Mouse (Mus musculus) cerebellum, postnatal 10 days (tissue): Measurements from ENCODE around the gene Cmbl.
"Not testable (repeated sequence)": the region's sequence is repeated elsewhere in the genome, so short reads cannot be mapped to it uniquely, and the experiment has no call there.

ENCODE experiments used
- DNase-seq, 2 experiments: peaks; one replicate each; pipeline ENCODE4 v3.0.0; 2021; ENCODE audit warnings: mixed read lengths in 2 of 2

Gene Cmbl

GRCm38 (mm10) chr15:31542013-31542958, 22.9 kb upstream of the Cmbl start:
- no peak for DNase-seq

DNA sequence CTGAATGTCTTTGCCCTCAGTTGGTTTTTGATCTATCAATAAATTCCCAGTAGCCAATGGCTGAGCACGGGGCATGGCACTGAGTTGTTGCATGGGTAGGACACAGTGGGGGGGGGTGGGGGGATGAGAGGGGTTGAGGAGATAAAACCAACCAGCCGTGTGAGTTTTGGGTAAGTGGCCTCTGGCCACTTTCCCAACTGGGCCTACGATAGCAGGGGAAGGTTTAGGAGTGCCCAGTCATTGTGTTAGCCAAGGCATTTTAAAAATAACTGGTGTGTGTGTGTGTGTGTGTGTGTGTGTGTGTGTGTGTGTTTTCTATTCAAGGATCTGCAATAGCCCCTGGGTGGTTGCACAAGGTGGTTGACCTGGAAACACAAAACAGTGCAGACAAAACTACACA, 21.9 kb upstream of the Cmbl start:
- DNase-seq: no peak

GRCm38 (mm10) chr15:31545058-31545457, 20.1 kb upstream of the Cmbl start:
- no peak for DNase-seq

DNA sequence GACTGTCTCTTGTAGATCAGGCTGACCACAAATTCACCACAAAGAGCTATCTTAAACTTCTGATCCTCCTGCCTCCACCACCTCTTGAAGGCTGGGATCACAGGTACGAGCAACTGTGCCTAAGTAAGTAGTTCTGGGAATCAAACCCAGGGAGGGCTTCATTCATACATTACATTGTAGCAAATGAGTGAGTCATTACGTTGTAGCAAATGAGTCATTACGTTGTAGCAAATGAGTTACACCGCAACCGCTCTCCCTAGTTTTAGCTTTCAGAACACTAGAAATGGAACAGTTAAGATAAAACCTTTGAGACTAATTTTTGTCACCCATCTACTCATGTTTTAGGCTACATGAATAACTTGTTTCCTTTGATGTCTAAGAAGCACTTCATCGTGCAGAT, 18.9 kb upstream of the Cmbl start:
- DNase-seq: no peak

GRCm38 (mm10) chr15:31547421-31547820, 17.8 kb upstream of the Cmbl start:
- DNase-seq: no peak

- no peak for DNase-seq
Observed at GRCm38 (mm10) chr15:31550381-31550780, 14.8 kb upstream of the Cmbl start.

DNA sequence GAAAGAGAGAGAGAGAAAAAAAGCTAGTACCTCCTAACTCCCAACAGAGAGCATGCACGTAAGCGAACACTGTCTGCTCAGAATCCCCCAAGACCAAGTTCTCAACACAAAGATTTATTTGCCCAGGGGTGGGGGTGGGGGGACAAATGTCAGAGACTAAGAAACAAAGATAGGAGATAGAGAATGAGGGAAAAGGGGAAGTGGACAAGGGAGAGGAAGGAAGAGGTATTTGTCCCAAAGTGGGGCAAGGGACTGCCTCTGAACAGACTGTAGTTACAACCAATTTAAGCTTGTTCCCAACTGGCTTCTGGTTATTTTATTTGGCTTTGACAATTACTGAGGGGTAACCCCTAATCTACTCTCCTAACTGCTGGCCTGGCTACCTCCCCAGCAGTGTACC, 10.3 kb upstream of the Cmbl start:
- no peak for DNase-seq

DNA sequence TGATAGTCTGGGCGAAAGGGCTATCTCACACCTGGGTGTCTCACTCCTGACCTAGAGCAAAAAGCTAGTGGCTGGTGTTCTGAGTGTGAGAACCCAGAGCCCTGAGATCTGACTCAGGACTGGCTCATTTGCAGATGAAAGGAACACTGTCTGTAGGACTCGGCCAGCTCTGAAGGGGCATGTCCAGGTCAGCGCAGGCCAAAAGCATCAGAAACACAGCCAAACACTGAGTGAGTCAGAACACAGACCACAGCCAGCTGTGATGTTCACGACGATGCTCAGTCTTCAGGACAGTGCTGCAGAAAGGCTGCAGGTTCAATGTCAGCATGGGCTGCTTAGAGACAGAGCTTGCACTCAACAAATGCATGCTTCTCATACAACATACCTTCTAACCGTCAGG, 3.8 kb upstream of the Cmbl start:
- no peak for DNase-seq

DNA sequence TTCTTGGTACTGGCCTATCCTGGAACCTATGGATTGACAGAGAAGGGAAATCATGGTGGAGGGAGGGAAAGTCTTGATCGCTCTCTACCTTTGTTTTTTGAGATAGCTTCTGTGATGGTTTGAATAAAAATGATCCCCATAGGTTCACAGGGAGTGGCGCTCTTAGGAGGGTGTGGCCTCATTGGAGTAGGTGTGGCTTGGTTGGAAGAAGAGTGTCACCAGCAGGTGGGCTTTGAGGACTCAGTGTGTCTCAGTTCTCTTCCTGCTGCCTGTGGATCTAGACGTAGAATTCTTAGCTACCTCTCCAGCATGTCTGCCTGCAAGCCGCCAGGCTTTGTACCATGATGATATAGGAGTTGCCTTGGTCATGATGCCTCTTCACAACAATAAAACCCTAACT, 3.2 kb upstream of the Cmbl start:
- no peak for DNase-seq

DNA sequence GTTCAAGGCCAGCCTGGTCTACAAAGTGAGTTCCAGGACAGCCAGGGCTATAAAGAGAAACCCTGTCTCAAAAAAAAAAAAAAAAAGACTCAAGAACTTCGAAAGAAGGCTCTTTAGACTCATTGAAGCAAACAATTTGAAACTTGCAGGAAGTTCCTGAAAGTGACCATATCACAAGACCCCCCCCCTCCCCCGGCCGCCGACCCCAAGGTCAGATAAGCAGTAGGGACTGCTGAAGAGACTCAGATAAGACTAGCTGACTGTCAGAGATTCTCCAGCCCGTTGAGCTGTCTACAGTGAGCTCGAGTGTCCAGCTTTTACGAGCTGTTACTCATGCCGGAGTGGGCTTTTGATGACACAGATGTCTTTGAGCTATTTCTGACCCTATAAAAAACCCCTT, 2.3 kb upstream of the Cmbl start:
- no peak for DNase-seq

GRCm38 (mm10) chr15:31563577-31564546, 1.3 kb upstream of the Cmbl start:
- DNase-seq: no peak

DNA sequence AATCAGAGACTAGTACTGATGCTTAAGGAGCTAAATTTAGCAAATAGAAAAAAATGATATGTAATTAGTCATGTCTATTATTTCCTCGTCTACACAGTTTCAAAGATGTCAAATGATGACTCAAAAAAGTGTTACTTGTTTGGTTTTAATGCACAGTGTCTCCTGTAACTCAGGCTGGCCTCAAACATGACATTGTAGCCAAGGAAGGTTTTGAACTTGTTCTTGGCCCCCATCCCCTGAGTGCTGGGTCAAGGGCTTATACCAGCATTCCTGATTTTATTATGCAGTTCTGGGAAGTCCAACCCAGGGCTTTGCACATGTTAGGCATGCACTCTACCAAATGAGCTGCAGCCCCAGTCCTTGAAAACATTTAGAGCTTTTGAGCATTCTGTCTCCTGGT, 597 bp downstream of the Cmbl start:
- no peak for DNase-seq

GRCm38 (mm10) chr15:31567431-31567830, 2.2 kb downstream of the Cmbl start:
- DNase-seq: no peak

DNA sequence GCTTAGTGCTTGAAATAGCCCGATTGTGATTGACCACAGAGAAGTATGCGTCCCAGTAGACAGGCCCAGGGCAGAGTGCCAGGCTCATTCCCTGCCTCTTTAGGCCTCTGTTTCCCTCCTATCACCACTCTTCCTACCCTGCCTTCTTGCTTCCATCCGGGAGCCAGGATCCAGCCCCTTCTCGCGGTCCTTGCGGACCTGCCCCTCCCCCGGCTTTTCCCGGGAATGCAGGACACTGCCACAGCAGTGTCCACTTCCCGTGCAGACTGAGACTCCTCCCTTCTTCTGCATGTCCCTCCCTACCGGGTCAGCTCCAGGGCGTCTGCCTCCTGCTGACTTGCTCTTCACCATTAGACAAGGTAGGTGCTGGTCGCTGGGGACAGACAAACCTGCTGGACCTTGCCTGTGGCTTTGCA, 3.4 kb downstream of the Cmbl start:
- DNase-seq: peak; percentile 19 to 41

GRCm38 (mm10) chr15:31569325-31570022, 4.3 kb downstream of the Cmbl start:
- DNase-seq: peak; percentile 46 to 57

DNA sequence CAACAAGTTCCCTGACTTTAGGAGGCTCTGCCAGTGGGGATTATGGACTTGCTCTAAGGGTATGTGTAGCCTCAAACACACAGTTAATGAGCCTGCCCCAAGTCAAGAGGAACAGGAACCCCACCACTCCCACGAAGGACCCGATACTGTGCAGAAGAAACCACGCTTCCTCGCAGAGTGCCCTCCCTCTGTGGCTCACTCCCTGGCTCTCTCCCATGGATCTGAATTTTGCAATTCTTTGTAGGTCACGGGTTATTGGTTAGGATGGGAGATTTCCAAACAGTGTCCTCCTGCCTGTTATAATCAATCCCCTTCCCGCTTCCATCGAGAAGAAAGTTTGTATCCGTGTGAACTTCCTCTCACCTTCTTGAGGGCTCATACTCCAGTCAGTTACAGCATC, 5.8 kb downstream of the Cmbl start:
- no peak for DNase-seq

GRCm38 (mm10) chr15:31571906-31572722, 6.9 kb downstream of the Cmbl start:
- DNase-seq: peak; percentile 29 to 54

DNA sequence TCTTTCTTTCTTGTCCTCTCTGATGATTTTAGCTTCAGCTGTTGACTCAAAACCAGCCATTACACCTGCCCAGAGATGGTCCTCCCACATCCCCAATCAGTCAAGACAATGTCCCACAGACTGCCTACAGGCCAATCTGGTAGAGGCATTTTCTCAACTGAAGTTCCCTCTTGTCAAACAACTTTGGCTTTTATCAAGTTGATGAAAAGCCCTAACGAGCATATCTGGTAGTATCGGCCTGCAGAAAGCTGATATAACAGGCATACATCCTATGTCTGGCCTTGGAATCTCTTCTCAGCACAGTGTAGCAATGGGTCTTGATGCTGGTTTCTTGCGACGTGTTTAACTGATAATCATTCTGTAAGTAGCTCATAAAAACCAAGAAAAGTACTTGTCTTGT, 8.1 kb downstream of the Cmbl start:
- DNase-seq: no peak

GRCm38 (mm10) chr15:31573692-31574091, 8.5 kb downstream of the Cmbl start:
- no peak for DNase-seq

DNA sequence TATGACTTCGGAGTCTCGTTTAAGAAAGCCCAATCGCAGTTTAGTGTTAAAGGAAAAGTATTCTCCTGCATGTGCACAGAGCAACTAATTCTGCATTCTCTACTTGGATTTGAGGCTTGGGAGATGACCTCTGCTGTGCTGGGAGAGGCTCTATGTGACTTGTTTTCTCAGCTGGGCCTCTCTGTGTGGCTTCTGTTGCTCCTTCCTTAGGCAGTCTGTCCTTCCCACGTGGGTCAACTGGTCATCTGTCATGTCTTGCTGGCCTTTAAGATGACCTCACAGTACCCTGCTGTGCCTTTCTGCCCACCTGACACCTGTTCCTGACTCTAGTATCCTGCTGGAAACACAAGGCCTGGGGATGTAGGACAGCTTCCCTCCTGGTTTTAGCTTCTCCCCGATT, 10.9 kb downstream of the Cmbl start:
- DNase-seq: no peak

GRCm38 (mm10) chr15:31581086-31581485, 15.9 kb downstream of the Cmbl start:
- DNase-seq: not testable (repeated sequence)
